Mouse (Mus musculus): Measurements from ENCODE around the gene 1700001O22Rik. TPM values are rescaled to one million over a fixed set of nuclear protein-coding genes. Genes with fewer than 3 reads are reported as not detected.

1700001O22Rik gene
- total and polyA plus RNA-seq, 2 experiments, result not detected

- 77% methylated on average over 8 of the region's 8 CpGs for WGBS
- no peak for DNase-seq (ENCODE audit: extremely low read depth, low read depth, low spot score)
- Histone ChIP-seq H3K36me3 (ENCODE audit: control insufficient read depth, insufficient read depth, low read length) (no peaks in the 10 kb centered on the region), H3K79me2 (ENCODE audit: control insufficient read depth, insufficient read depth, low read length) (no peaks in the 10 kb centered on the region), H3K4me1 (ENCODE audit: control insufficient read depth, insufficient read depth, low read length) (peaks cover 6% of the 10 kb centered on the region; the same call in 1 of the 2 replicates), H3K27me3 (ENCODE audit: control insufficient read depth, insufficient read depth, low read length) (no peaks in the 10 kb centered on the region), H3K27ac (replicated peaks; ENCODE audit: insufficient read depth, low read depth, low read length) (no peak overlapping the region), H3K9ac (ENCODE audit: low read depth, low read length) (peak overlapping the region; percentile 20), H3K4me3 (ENCODE audit: insufficient read depth, low read depth, low read length) (no peak overlapping the region)
- no peak for TF ChIP-seq CTCF (IDR thresholded peaks at IDR 0.05; ENCODE audit: low read depth, low read length)
- TF ChIP-seq POLR2A (IDR thresholded peaks at IDR 0.05; ENCODE audit: extremely low read depth, insufficient read depth, low read length), result no peak
These were observed 20.9 kb downstream of the 1700001O22Rik start for GRCm38 (mm10) chr2:30782312-30783290.

GRCm38 (mm10) chr2:30779241-30779640 lies 24.2 kb downstream of the 1700001O22Rik start:
- H3K79me2 ChIP-seq (ENCODE audit: control insufficient read depth, insufficient read depth, low read length), result no peaks in the 10 kb centered on the region
- TF ChIP-seq POLR2A (IDR thresholded peaks at IDR 0.05; ENCODE audit: extremely low read depth, insufficient read depth, low read length) (no peak), CTCF (IDR thresholded peaks at IDR 0.05; ENCODE audit: low read depth, low read length) (no peak)

GRCm38 (mm10) chr2:30778235-30778634 lies 25.2 kb downstream of the 1700001O22Rik start:
- DNase-seq (ENCODE audit: extremely low read depth, low read depth, low spot score), result no peak
- Histone ChIP-seq H3K36me3 (ENCODE audit: control insufficient read depth, insufficient read depth, low read length) (no peaks in the 10 kb centered on the region), H3K27ac (replicated peaks; ENCODE audit: insufficient read depth, low read depth, low read length) (no peak overlapping the region), H3K79me2 (ENCODE audit: control insufficient read depth, insufficient read depth, low read length) (no peaks in the 10 kb centered on the region), H3K9ac (ENCODE audit: low read depth, low read length) (no peak overlapping the region), H3K4me1 (ENCODE audit: control insufficient read depth, insufficient read depth, low read length) (peaks cover 12% of the 10 kb centered on the region), H3K27me3 (ENCODE audit: control insufficient read depth, insufficient read depth, low read length) (no peaks in the 10 kb centered on the region), H3K4me3 (ENCODE audit: insufficient read depth, low read depth, low read length) (no peak overlapping the region)
- WGBS, result 91% methylated on average over 4 of the region's 4 CpGs
- TF ChIP-seq CTCF (IDR thresholded peaks at IDR 0.05; ENCODE audit: low read depth, low read length) (no peak), POLR2A (IDR thresholded peaks at IDR 0.05; ENCODE audit: extremely low read depth, insufficient read depth, low read length) (no peak)

More at GRCm38 (mm10) chr2:30779241-30779640, 24.2 kb downstream of the 1700001O22Rik start:
- DNase-seq (ENCODE audit: extremely low read depth, low read depth, low spot score), result no peak
- H3K4me3 ChIP-seq (ENCODE audit: insufficient read depth, low read depth, low read length), result no peak overlapping the region
- no peaks in the 10 kb centered on the region for H3K27me3 ChIP-seq (ENCODE audit: control insufficient read depth, insufficient read depth, low read length)
- H3K9ac ChIP-seq (ENCODE audit: low read depth, low read length), result no peak overlapping the region
- H3K36me3 ChIP-seq (ENCODE audit: control insufficient read depth, insufficient read depth, low read length), result no peaks in the 10 kb centered on the region
- WGBS, result 28% methylated on average over 5 of the region's 5 CpGs
- no peak overlapping the region for H3K27ac ChIP-seq (replicated peaks; ENCODE audit: insufficient read depth, low read depth, low read length)
- H3K4me1 ChIP-seq (ENCODE audit: control insufficient read depth, insufficient read depth, low read length), result peaks cover 6% of the 10 kb centered on the region; the same call in 1 of the 2 replicates

- no peak for DNase-seq (ENCODE audit: extremely low read depth, low read depth, low spot score)
- Histone ChIP-seq H3K79me2 (ENCODE audit: control insufficient read depth, insufficient read depth, low read length) (no peaks in the 10 kb centered on the region), H3K9ac (ENCODE audit: low read depth, low read length) (no peak overlapping the region), H3K27me3 (ENCODE audit: control insufficient read depth, insufficient read depth, low read length) (no peaks in the 10 kb centered on the region), H3K36me3 (ENCODE audit: control insufficient read depth, insufficient read depth, low read length) (no peaks in the 10 kb centered on the region), H3K4me1 (ENCODE audit: control insufficient read depth, insufficient read depth, low read length) (peaks cover 12% of the 10 kb centered on the region), H3K27ac (replicated peaks; ENCODE audit: insufficient read depth, low read depth, low read length) (no peak overlapping the region), H3K4me3 (ENCODE audit: insufficient read depth, low read depth, low read length) (no peak overlapping the region)
- TF ChIP-seq CTCF (IDR thresholded peaks at IDR 0.05; ENCODE audit: low read depth, low read length), result no peak
- TF ChIP-seq POLR2A (IDR thresholded peaks at IDR 0.05; ENCODE audit: extremely low read depth, insufficient read depth, low read length), result no peak
- 84% methylated on average over 3 of the region's 3 CpGs for WGBS
These were observed 26.2 kb downstream of the 1700001O22Rik start for GRCm38 (mm10) chr2:30777266-30777665.

- DNase-seq (ENCODE audit: extremely low read depth, low read depth, low spot score), result no peak
- H3K9ac ChIP-seq (ENCODE audit: low read depth, low read length), result no peak overlapping the region
- H3K4me3 ChIP-seq (ENCODE audit: insufficient read depth, low read depth, low read length), result no peak overlapping the region
- H3K36me3 ChIP-seq (ENCODE audit: control insufficient read depth, insufficient read depth, low read length), result no peaks in the 10 kb centered on the region
- 64% methylated on average over 3 of the region's 3 CpGs for WGBS
- TF ChIP-seq CTCF (IDR thresholded peaks at IDR 0.05; ENCODE audit: low read depth, low read length), result no peak
- no peak for TF ChIP-seq POLR2A (IDR thresholded peaks at IDR 0.05; ENCODE audit: extremely low read depth, insufficient read depth, low read length)
- H3K79me2 ChIP-seq (ENCODE audit: control insufficient read depth, insufficient read depth, low read length), result no peaks in the 10 kb centered on the region
- H3K27me3 ChIP-seq (ENCODE audit: control insufficient read depth, insufficient read depth, low read length), result no peaks in the 10 kb centered on the region
- H3K27ac ChIP-seq (replicated peaks; ENCODE audit: insufficient read depth, low read depth, low read length), result no peak overlapping the region
- H3K4me1 ChIP-seq (ENCODE audit: control insufficient read depth, insufficient read depth, low read length), result peaks cover 12% of the 10 kb centered on the region
These were observed 27.5 kb downstream of the 1700001O22Rik start for GRCm38 (mm10) chr2:30775955-30776354.
